Mouse (Mus musculus) common myeloid progenitor, adult 5-6 weeks (primary cell): ENCODE results near the gene Zbtb44. TPM values are rescaled to one million over a fixed set of nuclear protein-coding genes. Genes with fewer than 3 reads are reported as not detected.
A peak's percentile ranks its signal among the peaks of the same experiment; 100 is the strongest.

ENCODE experiments used
- ATAC-seq: replicated peaks from 2 replicates; pipeline ENCODE4 v1.8.0; 2016; ENCODE audit warnings: low read depth, mild to moderate bottlenecking, moderate TSS enrichment, inconsistent platforms; ENCODE audit not compliant: poor library complexity, severe bottlenecking
- total RNA-seq: library from RNA; stranded (forward); fragments of 200-1000, 187-1606 nt; gene quantifications from 2 replicates; pipeline ENCODE4 v1.2.3, GENCODE M21; 2017

Zbtb44 gene
- total RNA-seq, 1 experiment from 2014 or later = 32.8 TPM

- ATAC-seq = no peak
Measured at GRCm38 (mm10) chr9:31097088-31098082, 66.9 kb downstream of the Zbtb44 start.

GRCm38 (mm10) chr9:31098118-31098517, 67.7 kb downstream of the Zbtb44 start:
- no peak for ATAC-seq

DNA sequence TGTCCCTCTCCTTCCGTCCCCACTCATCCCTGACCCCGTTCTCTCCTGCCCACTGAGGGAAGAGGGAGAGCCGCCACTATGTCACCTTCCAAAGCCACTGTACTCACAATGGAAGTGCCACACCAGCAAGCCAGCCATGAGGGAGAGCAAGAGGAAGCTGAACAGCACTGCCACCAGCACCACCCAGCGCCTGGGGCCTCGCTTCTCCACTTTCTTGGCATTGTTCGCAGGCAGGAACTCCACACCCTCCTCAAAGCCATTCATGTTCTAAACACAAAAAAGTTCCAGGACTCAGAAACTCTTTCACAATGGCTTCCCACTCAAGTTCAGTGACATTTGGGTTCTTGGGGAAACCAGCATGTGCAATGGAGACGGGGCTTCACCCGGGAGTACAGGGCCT, 78.0 kb downstream of the Zbtb44 start:
- ATAC-seq = no peak

GRCm38 (mm10) chr9:31115586-31115985, 85.1 kb downstream of the Zbtb44 start:
- no peak for ATAC-seq

GRCm38 (mm10) chr9:31117088-31117487, 86.6 kb downstream of the Zbtb44 start:
- ATAC-seq = no peak

DNA sequence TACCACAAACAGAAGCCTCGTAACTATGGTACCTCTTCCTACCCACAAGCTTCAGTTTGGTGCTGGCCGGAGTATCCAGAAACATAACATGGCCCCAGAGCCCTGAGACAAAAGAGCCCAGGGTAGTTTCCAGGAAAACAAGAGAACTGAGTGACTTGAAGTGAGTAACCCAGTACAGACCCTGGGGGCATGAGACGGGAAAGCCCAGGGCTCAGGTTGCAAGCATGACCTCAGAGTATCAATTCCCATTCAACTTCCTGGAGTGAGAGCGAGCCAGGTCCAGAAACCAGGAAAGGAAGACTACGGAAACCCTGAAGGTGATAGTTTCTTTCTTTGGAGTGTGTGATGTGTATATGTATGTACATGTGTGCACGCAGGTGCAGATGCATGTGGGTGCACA, 87.0 kb downstream of the Zbtb44 start:
- ATAC-seq = no peak

DNA sequence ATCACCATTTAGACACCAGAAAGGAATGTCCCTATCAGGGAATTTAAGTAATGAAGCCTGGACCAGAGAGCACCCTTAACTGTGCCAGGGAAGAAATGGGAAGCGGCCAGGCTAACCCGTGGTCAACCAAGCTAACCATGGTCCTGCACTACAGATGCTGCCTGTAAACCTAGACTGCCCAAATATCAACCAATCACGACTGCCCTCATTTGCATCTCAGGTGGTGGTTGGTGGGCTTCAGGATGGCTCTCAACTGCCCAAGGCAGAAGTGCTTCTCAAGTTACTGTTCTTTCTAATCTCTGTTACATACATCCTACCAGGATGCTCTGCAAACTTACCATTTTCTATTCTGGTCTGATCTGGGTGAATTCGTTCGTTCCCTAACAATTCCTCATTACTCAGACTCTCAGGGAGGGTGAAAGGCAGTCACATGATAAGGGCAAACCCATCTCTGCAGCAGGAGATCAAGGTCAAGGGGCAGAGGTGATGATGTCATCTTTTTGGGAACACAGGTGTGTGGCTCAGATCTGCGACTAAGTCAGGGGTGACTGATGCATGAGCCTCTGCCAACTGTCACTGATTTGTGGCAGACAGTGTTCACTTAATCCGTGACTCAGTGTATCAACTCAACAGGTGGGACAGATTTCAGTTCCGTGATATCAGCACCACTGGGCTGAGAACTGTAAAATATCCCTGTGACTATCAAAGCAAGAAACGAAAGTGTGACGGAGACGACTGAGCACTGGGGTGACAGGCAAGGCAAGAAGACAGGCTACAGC, 88.3 kb downstream of the Zbtb44 start:
- peak; percentile 46; the same call in 1 of the 2 replicates for ATAC-seq

GRCm38 (mm10) chr9:31119405-31119804, 89.0 kb downstream of the Zbtb44 start:
- ATAC-seq = 0 out of 2 replicates have a peak, but pooled peaks have one; percentile 31

- no peak for ATAC-seq
Measured at GRCm38 (mm10) chr9:31119882-31120532, 89.6 kb downstream of the Zbtb44 start.

DNA sequence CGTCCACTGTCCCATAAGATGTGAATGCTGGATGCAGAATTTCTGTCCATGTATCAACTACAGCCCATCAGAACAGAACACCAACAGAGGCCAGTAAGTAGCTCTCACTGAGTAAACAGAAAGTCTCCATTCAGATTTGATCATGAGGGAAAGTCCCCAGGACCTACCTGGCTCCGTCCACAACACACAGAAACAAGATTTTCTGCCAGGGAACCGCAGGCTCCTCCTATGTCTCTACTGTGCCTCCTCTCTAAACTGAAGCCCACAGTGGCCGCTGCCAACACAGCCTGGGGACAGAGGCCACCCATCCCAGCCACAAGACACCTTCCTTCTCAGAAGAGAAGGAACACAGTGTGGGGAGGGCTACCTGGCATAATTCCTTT, 90.1 kb downstream of the Zbtb44 start:
- no peak for ATAC-seq

DNA sequence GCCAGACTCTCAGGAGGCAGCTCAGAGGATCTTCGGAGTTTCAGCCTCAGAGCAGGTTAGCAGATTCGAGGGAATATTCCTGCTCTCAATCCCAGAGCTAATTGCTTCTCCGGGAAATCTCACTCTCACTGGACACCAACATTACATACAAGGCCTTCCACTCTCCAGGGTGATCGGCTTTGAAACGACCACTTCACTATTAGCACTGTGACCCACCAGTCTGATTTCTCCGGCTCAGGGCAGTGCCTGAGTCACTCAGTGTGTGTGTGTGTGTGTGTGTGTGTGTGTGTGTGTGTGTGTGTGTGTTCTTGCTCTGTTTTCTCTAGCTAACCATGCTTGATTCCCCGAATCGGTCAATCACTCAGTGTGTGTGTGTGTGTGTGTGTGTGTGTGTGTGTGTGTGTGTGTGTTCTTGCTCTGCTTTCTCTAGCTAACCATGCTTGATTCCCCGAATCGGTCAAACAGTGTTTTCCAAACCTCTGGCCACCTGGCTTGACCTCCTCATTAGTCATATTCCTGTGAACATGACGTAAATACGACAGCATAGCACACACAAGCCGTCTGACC, 92.1 kb downstream of the Zbtb44 start:
- no peak for ATAC-seq

Other genes starting within 250 kb of the Zbtb44 start
- gene Adamts15, start 108.2 kb upstream of the Zbtb44 start, total RNA-seq = not detected in 2 replicates
- gene Adamts8, start 88.1 kb upstream of the Zbtb44 start, total RNA-seq = not detected in 2 replicates
- 3.7 and 12.0 TPM in 2 replicates for gene St14, start 101.2 kb downstream of the Zbtb44 start, total RNA-seq
- gene Aplp2, start 181.2 kb downstream of the Zbtb44 start, total RNA-seq = 79.4 and 86.3 TPM in 2 replicates
- 9.4 and 11.4 TPM in 2 replicates for gene Prdm10, start 249.9 kb downstream of the Zbtb44 start, total RNA-seq